Mouse (Mus musculus) left cerebral cortex, postnatal 10 days (tissue): ENCODE data around the gene Ccdc84. TPM values are rescaled to one million over a fixed set of nuclear protein-coding genes. Genes with fewer than 3 reads are reported as not detected.
"Not testable (repeated sequence)": the region's sequence is repeated elsewhere in the genome, so short reads cannot be mapped to it uniquely, and the experiment has no call there.

Experiments used
- DNase-seq, 2 experiments: peaks; one replicate each; pipeline ENCODE4 v3.0.0; 2021 to 2022; ENCODE audit warnings: low spot score in 2 of 2, mixed read lengths in 1 of 2; ENCODE audit errors: extremely low spot score in 1 of 2
- intact Hi-C: fragments of 180-260 bp; cut with DNase I; formaldehyde crosslinking; loops from one replicate; pipeline ENCODE4 v1.15.1; 2025
- total RNA-seq, 2 experiments: library from RNA; stranded (reverse); gene quantifications; 2 replicates each; pipeline ENCODE4 v1.2.3; 2021

Ccdc84 gene
- total RNA-seq = 10 to 100 TPM; 16.1 to 19.9 TPM

GRCm38 (mm10) chr9:44418519-44419385, at the start of gene Ccdc84:
Ccdc84 (minus strand) TSS chr9:44418569.
- DNase-seq = no peak
- intact Hi-C loops = no loop called here

GRCm38 (mm10) chr9:44461950-44462349, 43.6 kb upstream of the Ccdc84 start:
- DNase-seq = no peak
- intact Hi-C loops = no loop called here

GRCm38 (mm10) chr9:44457035-44457742, 38.8 kb upstream of the Ccdc84 start:
- intact Hi-C loops = loop anchor here (2.0 kb wide), 1 partner anchor 22 kb away; no protein-coding TSS in a partner anchor
- peak; percentile 85 to 95 for DNase-seq

- intact Hi-C loops = loop anchor here (1.0 to 2.0 kb wide), 2 partner anchors 48 to 197 kb away; no protein-coding TSS in a partner anchor
- DNase-seq = no peak
Observed at GRCm38 (mm10) chr9:44454891-44455220, 36.5 kb upstream of the Ccdc84 start, which contains the start of gene Upk2. Upk2 (minus strand) TSS chr9:44454976.

GRCm38 (mm10) chr9:44454132-44454890, 35.9 kb upstream of the Ccdc84 start:
- intact Hi-C loops = loop anchor here (1.0 to 2.0 kb wide), 2 partner anchors 48 to 198 kb away; no protein-coding TSS in a partner anchor
- DNase-seq = peak; percentile 76 to 89

GRCm38 (mm10) chr9:44450387-44450786, 32.0 kb upstream of the Ccdc84 start:
- intact Hi-C loops = no loop called here
- no peak for DNase-seq

GRCm38 (mm10) chr9:44444402-44445025, 26.1 kb upstream of the Ccdc84 start:
- DNase-seq, intact Hi-C loops: not testable (repeated sequence)

GRCm38 (mm10) chr9:44440961-44441360, 22.6 kb upstream of the Ccdc84 start, which contains the start of gene Foxr1:
Foxr1 (minus strand) TSS chr9:44441136.
- intact Hi-C loops = no loop called here
- DNase-seq = no peak

GRCm38 (mm10) chr9:44435747-44436146, 17.4 kb upstream of the Ccdc84 start:
- no peak for DNase-seq
- intact Hi-C loops = no loop called here

- intact Hi-C loops = no loop called here
- no peak for DNase-seq
Observed at GRCm38 (mm10) chr9:44432577-44433185, 14.3 kb upstream of the Ccdc84 start.

- DNase-seq = no peak
- intact Hi-C loops = no loop called here
Observed at GRCm38 (mm10) chr9:44423576-44423975, 5.2 kb upstream of the Ccdc84 start.

- intact Hi-C loops = no loop called here
- DNase-seq = no peak
Observed at GRCm38 (mm10) chr9:44420280-44420898, 2.0 kb upstream of the Ccdc84 start.

GRCm38 (mm10) chr9:44419730-44420129, 1.4 kb upstream of the Ccdc84 start:
- DNase-seq, intact Hi-C loops: not testable (repeated sequence)

GRCm38 (mm10) chr9:44417892-44418363, 441 bp downstream of the Ccdc84 start:
- intact Hi-C loops = no loop called here

GRCm38 (mm10) chr9:44417156-44417891, 1.0 kb downstream of the Ccdc84 start:
- intact Hi-C loops = no loop called here
- no peak for DNase-seq

More at GRCm38 (mm10) chr9:44417892-44418363, 441 bp downstream of the Ccdc84 start:
- DNase-seq = peak; percentile 94 to 97

- intact Hi-C loops = no loop called here
Observed at GRCm38 (mm10) chr9:44412781-44413180, 5.6 kb downstream of the Ccdc84 start.

GRCm38 (mm10) chr9:44412306-44412705, 6.1 kb downstream of the Ccdc84 start:
- intact Hi-C loops = no loop called here
- DNase-seq = no peak

More at GRCm38 (mm10) chr9:44412781-44413180, 5.6 kb downstream of the Ccdc84 start:
- no peak for DNase-seq
